Mouse (Mus musculus): ENCODE data around the gene 4930435E12Rik.

Gene 4930435E12Rik

GRCm38 (mm10) chr16:38769529-38769928, 59.0 kb downstream of the 4930435E12Rik start:
- DNase-seq (ENCODE audit: low spot score in 2 of 2), result no peak

GRCm38 (mm10) chr16:38768386-38768785, 60.2 kb downstream of the 4930435E12Rik start:
- DNase-seq (ENCODE audit: low spot score in 2 of 2), result no peak

GRCm38 (mm10) chr16:38767761-38768160, 60.8 kb downstream of the 4930435E12Rik start:
- no peak for DNase-seq (ENCODE audit: low spot score in 2 of 2)

GRCm38 (mm10) chr16:38766671-38767070, 61.9 kb downstream of the 4930435E12Rik start:
- DNase-seq (ENCODE audit: low spot score in 2 of 2), result no peak

- no peak for DNase-seq (ENCODE audit: low spot score in 2 of 2)
These were observed 65.0 kb downstream of the 4930435E12Rik start for GRCm38 (mm10) chr16:38763508-38763907.

GRCm38 (mm10) chr16:38762401-38762800, 66.1 kb downstream of the 4930435E12Rik start:
- no peak for DNase-seq (ENCODE audit: low spot score in 2 of 2)

Measured in spleen, postnatal 4 days (tissue).